Mouse (Mus musculus) A20 (cell line): ENCODE measurements around the gene Faim.
A peak's percentile ranks its signal among the peaks of the same experiment; 100 is the strongest.

Source experiments
- DNase-seq: peaks from one replicate; pipeline ENCODE4 v3.0.0-alpha.2; 2011; ENCODE audit warnings: low read depth, low spot score

Gene Faim

DNA sequence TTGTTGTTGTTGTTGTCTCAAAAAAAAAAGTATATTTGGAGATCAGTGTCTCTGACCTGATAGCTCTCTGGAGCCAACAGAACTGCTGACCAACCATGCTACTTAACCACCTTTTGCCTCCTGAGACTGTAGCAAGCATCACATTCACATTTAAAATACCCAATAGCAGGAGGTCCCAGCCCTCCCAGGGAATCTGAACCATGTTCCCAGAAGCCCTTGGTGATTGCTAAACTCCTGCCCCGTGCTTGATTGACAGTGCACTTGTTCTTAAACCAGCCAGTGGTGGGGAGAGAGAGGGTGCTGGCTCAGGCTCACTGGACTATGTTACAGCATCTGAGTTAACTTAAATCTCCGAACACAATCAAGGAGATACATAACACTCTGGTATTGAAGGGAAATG lies 11.3 kb upstream of the Faim start:
- DNase-seq: no peak

- DNase-seq: no peak
Observed at GRCm38 (mm10) chr9:98976081-98976480, 10.1 kb upstream of the Faim start.

DNA sequence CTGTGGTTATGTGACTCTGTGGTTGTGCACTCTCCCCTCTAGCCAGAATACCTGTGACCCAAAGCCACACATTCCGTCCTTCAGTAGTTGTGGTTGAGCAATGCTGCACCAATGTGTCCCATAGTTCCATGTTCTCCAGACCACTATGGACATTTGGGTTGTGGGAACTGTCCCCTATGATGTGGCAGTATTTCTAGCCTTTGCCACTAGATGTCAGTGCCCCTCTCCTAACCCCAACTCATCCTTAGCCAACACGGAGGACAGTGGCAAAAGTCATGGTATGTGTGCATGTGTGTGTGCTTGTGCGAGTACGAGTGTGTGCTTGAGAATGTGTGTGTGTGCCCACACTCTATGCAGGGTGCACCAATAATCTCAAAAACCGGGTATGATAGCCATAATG lies 9.7 kb upstream of the Faim start:
- DNase-seq: peak; percentile 33

- DNase-seq: peak; percentile 91
Observed at GRCm38 (mm10) chr9:98979431-98980416, 6.4 kb upstream of the Faim start.

DNA sequence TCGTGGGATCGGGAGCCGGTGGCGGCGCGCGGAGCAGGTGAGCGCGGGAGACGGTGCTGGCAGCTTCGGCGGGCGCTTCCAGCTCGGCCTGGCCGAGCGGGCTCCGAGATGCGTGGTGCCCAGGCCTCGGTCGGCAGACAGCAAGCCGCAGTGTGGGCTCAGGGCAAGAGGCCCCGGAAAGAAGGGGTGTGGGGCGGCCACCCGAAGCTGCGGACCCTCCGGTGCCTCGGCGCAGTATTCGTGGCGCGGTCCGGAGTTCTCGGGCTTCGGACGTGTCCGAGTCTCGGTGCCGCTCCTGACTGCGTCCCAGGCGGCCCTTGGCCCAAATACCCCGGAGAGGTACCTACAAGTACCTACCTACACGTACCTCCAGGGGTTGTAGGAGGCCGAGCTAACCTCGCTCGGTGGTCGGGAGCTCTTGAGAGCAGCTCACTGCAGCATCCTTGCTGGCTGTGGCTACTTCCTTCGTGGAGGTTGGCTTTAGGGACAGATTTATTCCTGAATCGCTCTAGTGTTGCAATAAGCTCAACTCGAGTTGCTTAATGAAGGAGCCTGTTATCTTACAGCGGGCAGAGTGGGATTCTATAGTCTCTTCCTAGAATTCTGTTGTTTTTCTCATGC lies 413 bp downstream of the Faim start:
- no peak for DNase-seq

DNA sequence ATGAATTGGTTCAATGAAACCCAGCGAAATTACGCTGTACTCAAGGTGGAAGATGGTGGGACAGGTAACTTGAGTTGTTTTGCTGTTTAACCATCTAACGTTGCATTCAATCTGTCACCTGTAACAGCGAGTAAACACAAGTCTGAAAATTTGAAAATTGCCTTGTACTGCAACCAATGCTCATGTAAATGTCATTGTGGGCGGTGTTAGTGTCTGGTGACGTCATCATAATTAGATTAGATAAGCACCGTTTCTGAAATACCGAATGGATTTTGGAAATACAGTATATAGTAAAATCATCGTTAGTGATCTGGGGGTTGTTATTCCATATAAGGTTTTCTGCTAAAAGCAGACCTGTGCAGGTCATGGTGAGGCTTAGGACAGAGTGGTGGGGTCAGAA lies 958 bp downstream of the Faim start:
- DNase-seq: peak; percentile 64

DNA sequence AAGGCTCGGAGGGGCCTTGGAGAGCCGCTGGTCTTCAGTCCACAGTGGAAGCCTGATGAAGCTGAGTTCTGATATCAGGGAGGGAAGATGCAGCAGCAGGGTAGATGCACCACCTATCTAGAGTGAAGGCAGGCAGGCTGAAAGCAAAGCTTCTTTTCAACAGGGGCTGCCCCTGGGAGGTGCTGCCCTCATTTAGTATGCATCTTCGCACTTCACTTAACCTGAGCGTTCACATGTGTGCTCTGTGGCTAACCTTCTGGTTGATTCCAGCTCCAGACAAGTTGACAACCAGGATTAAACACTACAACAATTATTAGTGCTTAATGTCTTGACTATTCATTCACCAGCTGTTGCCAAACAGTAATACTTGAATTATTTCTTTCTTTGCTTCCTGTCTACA lies 7.9 kb downstream of the Faim start:
- DNase-seq: peak; percentile 78

DNA sequence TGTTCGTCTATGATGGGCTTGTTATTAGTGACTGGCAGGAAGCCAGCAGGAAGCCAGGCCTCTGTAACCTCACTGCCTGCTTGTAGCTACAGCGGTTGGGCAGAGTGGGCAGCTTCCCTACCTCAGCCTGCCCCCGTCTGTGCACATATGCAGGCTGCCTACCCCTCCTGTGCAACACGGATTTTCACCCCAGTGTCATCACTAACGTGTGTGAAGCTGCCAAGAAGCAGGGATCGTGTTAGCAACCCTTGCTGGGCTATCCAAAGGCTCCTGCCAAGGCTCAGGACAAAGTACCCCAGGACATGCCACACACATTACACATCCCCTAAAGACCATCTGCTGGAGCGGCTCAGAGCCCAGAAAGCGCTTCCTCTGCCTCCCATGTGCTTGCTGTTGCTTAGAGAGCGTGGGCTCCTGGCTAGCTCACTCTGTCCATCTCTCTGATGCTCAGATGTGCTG lies 13.7 kb downstream of the Faim start:
- DNase-seq: no peak

DNA sequence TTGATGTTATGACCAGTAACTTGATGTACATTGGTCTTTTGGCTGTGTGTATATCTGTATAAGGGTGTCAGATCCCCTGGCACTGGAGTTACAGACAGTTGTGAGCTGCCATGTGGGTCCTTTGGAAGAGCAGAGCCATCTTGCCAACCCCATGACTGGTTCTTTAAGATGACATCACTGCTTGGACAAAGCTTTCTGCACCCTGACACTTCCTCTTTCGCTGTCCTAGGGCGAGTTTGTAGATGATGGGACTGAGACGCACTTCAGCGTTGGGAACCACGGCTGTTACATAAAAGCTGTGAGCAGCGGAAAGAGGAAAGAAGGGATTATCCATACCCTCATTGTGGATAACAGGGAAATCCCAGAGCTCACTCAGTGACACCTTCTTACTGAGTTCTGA lies 15.2 kb downstream of the Faim start:
- DNase-seq: no peak

GRCm38 (mm10) chr9:99009069-99009897 lies 23.1 kb downstream of the Faim start:
- DNase-seq: no peak

- DNase-seq: no peak
Observed at GRCm38 (mm10) chr9:99009898-99010199, 23.7 kb downstream of the Faim start.

DNA sequence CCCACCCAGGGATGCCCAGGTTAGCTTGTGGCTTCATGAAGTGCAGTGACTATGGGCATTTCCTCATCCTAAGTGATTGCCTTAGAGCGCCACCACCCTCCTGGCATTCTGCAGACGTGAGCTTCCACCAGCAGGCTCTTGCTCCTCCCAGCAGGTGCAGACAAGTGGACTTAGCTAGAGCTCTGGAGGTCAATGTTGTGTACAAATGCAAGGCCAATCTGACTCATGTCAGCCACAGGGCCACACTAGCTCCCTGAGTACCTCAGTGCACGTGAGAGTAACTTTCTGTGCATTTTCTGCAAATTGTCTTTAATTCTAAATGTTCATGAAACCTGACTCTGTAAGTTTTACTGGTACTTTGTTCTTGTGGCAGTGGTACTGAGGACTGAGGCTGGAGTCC lies 30.1 kb downstream of the Faim start:
- no peak for DNase-seq

DNA sequence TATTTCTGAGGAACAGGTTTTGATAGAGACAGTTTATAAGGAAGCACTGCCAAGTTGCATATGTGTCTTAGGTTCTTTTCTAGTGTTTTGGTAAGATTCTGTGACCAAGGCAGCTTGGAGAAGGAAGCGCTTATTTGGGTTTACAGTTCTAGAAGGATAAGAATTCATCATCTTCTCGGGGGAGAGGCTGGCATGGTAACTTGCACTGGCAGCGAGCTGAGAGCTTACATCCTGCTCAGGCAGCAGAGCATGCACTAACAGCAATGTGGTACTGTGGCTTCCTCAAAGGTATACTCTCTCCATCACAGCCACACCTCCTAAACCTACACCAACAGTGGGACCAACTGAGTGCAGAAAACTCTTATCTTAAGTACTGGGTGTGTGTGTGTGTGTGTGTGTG lies 30.6 kb downstream of the Faim start:
- no peak for DNase-seq

GRCm38 (mm10) chr9:99017679-99018078 lies 31.5 kb downstream of the Faim start:
- no peak for DNase-seq

GRCm38 (mm10) chr9:99021166-99021565 lies 35.0 kb downstream of the Faim start:
- DNase-seq: no peak

DNA sequence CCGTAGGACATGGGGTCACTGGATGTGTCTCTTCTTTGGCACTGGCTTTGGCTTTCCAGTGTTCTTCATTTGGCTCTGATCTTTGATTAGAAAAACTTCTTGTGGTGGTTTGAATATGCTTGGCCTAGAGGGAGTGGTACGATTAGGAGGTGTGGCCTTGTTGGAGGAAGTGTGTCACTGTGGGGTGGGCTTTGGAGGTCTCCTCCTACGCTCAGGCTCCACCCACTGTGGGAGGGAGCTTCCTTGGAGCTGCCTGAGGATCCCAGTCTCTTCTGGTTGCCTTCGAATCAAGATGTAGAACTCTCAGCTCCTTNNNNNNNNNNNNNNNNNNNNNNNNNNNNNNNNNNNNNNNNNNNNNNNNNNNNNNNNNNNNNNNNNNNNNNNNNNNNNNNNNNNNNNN lies 35.6 kb downstream of the Faim start:
- DNase-seq: peak; percentile 10

GRCm38 (mm10) chr9:99032031-99032430 lies 45.9 kb downstream of the Faim start:
- no peak for DNase-seq

GRCm38 (mm10) chr9:99034111-99034510 lies 47.9 kb downstream of the Faim start:
- no peak for DNase-seq

DNA sequence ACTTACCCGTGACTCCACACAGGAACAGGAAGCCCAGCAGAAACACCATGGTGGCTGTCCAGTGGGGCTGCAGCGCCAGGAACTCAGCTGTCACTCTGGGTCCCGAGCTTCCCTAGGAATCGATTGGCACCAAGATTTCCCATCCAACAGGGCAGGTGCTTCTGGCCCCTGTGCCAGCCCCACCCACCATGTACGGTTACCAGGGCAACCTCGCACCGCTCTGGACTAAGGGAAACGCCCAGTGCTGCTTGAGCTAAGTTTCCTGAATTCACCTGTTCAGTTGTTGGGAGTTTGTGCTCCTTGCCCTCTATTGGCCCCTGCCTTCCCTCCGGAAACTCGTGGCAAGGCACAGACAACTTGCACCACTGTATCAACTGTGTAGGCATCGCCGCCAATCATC lies 49.4 kb downstream of the Faim start, which contains the start of gene Gm1123:
Gm1123 (minus strand) TSS at position 141 of the 400 bp plus-strand sequence.
- DNase-seq: no peak

GRCm38 (mm10) chr9:99041994-99042393 lies 55.8 kb downstream of the Faim start:
- no peak for DNase-seq

DNA sequence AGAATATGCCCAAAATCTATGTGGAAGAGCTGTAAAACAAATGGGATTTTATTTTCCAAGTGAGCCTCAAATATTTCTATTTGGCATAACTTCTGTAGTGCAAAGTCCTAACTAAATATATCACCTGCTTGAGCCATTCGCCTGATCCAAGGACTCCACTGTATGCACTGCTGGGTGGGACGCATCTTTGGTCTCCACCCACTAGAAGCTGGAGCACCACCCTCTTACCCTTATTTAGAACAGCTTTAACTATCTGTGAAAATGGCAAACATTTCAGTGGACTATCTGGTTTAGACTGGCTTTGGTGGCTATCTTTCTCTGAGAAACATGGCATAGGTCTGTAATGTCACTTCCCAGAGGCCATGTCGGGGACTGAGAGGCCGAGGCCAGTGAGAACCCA lies 56.5 kb downstream of the Faim start:
- DNase-seq: no peak

DNA sequence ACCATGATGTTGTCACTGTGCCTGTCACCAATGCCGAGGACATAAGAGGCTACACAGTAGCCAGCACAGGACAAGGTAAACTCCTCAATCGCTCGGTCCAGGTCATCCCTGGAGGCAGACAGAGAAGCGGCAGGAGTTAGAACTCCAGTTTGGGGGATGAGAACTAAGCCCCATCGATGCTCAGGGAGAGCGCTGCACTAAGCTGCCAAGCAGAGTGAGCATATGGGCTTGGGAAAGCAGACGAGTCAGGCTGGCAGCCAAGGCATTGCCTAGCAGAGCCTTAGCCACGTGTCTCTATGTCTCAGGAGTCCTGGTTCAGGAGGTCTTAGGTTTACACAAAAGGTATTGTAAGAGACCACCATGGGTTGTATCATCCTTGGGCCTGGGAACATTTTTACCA lies 58.6 kb downstream of the Faim start:
- DNase-seq: no peak
